Mouse (Mus musculus) embryonic facial prominence, embryonic 14.5 days (tissue): Measurements from ENCODE around the gene Pla2g6. TPM values are rescaled to one million over a fixed set of nuclear protein-coding genes. Genes with fewer than 3 reads are reported as not detected.

Experiments used
- ATAC-seq: fragments of 200-750 bp; cut with Nextera tagmentation; 2 replicates; pipeline ENCODE4 v1.8.0; 2017; ENCODE audit warnings: low read depth, moderate number of reproducible peaks, moderate TSS enrichment
- DNase-seq: peaks from one replicate; pipeline ENCODE4 v3.0.0-alpha.2; 2015; ENCODE audit warnings: low spot score
- H3K27ac ChIP-seq: fragments of 300-500 bp; sonication (generic); replicated peaks from 2 replicates; pipeline ENCODE4 v1.5.1; 2014; ENCODE audit warnings: low read depth, mild to moderate bottlenecking, low read length, moderate library complexity
- H3K27me3 ChIP-seq: fragments of 300-500 bp; sonication (generic); replicated peaks from 2 replicates; pipeline ENCODE4 v1.6.1; 2014; ENCODE audit warnings: low read length; ENCODE audit not compliant: control insufficient read depth, insufficient read depth
- H3K36me3 ChIP-seq: fragments of 300-500 bp; sonication (generic); 2 replicates; pipeline ENCODE4 v1.6.1; 2014; ENCODE audit warnings: low read length, mixed read lengths; ENCODE audit not compliant: control insufficient read depth, insufficient read depth
- H3K4me1 ChIP-seq: fragments of 300-500 bp; sonication (generic); 2 replicates; pipeline ENCODE4 v1.6.1; 2014; ENCODE audit warnings: antibody characterized with exemption, low read length; ENCODE audit not compliant: control insufficient read depth, insufficient read depth
- H3K4me2 ChIP-seq: fragments of 300-500 bp; sonication (generic); 2 replicates; pipeline ENCODE4 v1.6.1; 2014; ENCODE audit warnings: low read depth, mild to moderate bottlenecking, low read length, moderate library complexity, mixed read lengths
- H3K4me3 ChIP-seq: fragments of 300-500 bp; sonication (generic); 2 replicates; pipeline ENCODE4 v1.5.1; 2014; ENCODE audit warnings: low read depth, mild to moderate bottlenecking, low read length
- H3K9ac ChIP-seq: fragments of 300-500 bp; sonication (generic); 2 replicates; pipeline ENCODE4 v1.6.1; 2014; ENCODE audit warnings: low read depth, mild to moderate bottlenecking, low read length, moderate library complexity, mixed read lengths
- H3K9me3 ChIP-seq: fragments of 300-500 bp; sonication (generic); 2 replicates; pipeline ENCODE4 v1.6.1; 2016; ENCODE audit warnings: low read length; ENCODE audit not compliant: control insufficient read depth
- WGBS: fragments of 180-500 bp; shearing (Covaris S2); extraction: QIAGEN DNeasy Blood & Tissue Kit; methylation state at CpG from one replicate; pipeline ENCODE4 v1.1.7; 2014; 5-methylcytosine and 5-hydroxymethylcytosine counted together
- polyA plus RNA-seq: library from polyadenylated mRNA; unstranded; fragments of >200 nt; fragmentation: Nextera tagmentation; extraction: Ambion mirVana; gene quantifications from 2 replicates; pipeline ENCODE4 v1.2.1, GENCODE M21; 2014

The Pla2g6 gene
- polyA plus RNA-seq, 1 experiment from 2014 or later = 13.3 TPM

DNA sequence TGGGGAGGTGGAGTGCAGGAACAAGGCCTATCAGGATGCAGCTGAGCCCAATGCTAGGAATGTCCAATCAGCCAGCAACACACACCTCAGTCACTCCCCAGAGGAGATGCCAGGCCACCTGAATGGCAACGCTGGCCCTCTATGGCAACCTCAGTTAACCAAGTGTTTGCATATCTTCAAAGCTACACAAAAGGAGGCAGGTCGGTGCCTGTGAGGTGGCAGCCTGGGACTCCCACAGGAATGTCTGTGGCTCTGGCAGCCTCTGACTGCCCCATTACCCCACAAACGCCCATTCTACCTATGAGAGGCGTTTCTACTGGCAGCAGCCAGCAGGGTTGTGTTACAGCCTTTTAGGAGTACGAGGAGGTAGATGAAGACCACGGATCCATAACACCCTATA, 29.6 kb downstream of the Pla2g6 start:
- 83% methylated on average over 6 of the region's 6 CpGs for WGBS
- ATAC-seq = peak; percentile 44; the same call in 1 of the 2 replicates
- Histone ChIP-seq H3K27ac (no peak overlapping the region), H3K9ac (no peak overlapping the region), H3K27me3 (no peaks in the 10 kb centered on the region), H3K4me2 (no peak overlapping the region), H3K9me3 (no peaks in the 10 kb centered on the region), H3K4me3 (no peak overlapping the region), H3K4me1 (no peaks in the 10 kb centered on the region), H3K36me3 (0 out of 2 replicates have a peak, but pooled peaks cover 5% of the 10 kb centered on the region)
- DNase-seq = no peak

- 84% methylated on average over 9 of the region's 9 CpGs for WGBS
- no peaks in the 10 kb centered on the region for H3K4me1 ChIP-seq
- H3K27me3 ChIP-seq = no peaks in the 10 kb centered on the region
These were observed 35.4 kb downstream of the Pla2g6 start for GRCm38 (mm10) chr15:79292779-79293178.

GRCm38 (mm10) chr15:79290340-79290739, 37.9 kb downstream of the Pla2g6 start:
- H3K27ac ChIP-seq = no peak overlapping the region
- no peaks in the 10 kb centered on the region for H3K9me3 ChIP-seq
- no peak overlapping the region for H3K4me3 ChIP-seq
- ATAC-seq (no peak), DNase-seq (no peak)
- H3K27me3 ChIP-seq = no peaks in the 10 kb centered on the region
- no peaks in the 10 kb centered on the region for H3K4me1 ChIP-seq
- no peaks in the 10 kb centered on the region for H3K36me3 ChIP-seq
- H3K9ac ChIP-seq = no peak overlapping the region
- WGBS = 89% methylated on average over 3 of the region's 3 CpGs
- no peak overlapping the region for H3K4me2 ChIP-seq

More at GRCm38 (mm10) chr15:79292779-79293178, 35.4 kb downstream of the Pla2g6 start:
- no peak for DNase-seq
- Histone ChIP-seq H3K27ac (no peak overlapping the region), H3K9ac (no peak overlapping the region), H3K4me2 (no peak overlapping the region), H3K9me3 (no peaks in the 10 kb centered on the region), H3K4me3 (no peak overlapping the region), H3K36me3 (no peaks in the 10 kb centered on the region)
- ATAC-seq = no peak

DNA sequence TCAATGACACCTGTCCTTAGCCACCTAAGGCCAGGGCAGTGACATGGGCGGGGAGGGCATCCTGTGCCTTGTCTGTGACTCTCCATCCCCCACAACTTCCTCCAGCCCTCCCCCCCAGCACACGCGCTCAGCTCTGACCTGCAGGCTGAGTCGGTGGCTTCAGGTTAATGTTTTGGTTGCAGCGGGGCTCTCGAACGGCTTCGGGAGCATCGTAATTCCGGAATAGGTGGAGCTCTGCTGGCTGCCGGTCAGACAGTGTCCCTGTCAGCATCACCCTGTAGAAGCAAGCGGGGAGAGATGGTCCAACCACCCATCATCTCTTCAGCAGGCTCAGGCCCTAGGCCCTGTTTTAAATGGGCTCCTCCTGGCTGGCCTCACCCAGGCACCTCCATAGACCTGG, 38.7 kb downstream of the Pla2g6 start:
- ATAC-seq (no peak), DNase-seq (no peak)
- H3K9ac ChIP-seq = no peak overlapping the region
- H3K9me3 ChIP-seq = no peaks in the 10 kb centered on the region
- no peak overlapping the region for H3K27ac ChIP-seq
- no peaks in the 10 kb centered on the region for H3K27me3 ChIP-seq
- H3K4me3 ChIP-seq = no peak overlapping the region
- no peaks in the 10 kb centered on the region for H3K36me3 ChIP-seq
- no peak overlapping the region for H3K4me2 ChIP-seq
- 86% methylated on average over 12 of the region's 12 CpGs for WGBS
- H3K4me1 ChIP-seq = no peaks in the 10 kb centered on the region

- DNase-seq (no peak), ATAC-seq (no peak)
- Histone ChIP-seq H3K27me3 (no peaks in the 10 kb centered on the region), H3K4me2 (no peak overlapping the region), H3K9me3 (no peaks in the 10 kb centered on the region), H3K4me1 (no peaks in the 10 kb centered on the region), H3K27ac (no peak overlapping the region), H3K4me3 (no peak overlapping the region), H3K36me3 (no peaks in the 10 kb centered on the region), H3K9ac (no peak overlapping the region)
- 84% methylated on average over 3 of the region's 3 CpGs for WGBS
These were observed 39.8 kb downstream of the Pla2g6 start for GRCm38 (mm10) chr15:79288387-79288786.

GRCm38 (mm10) chr15:79287091-79287490, 41.1 kb downstream of the Pla2g6 start:
- no peaks in the 10 kb centered on the region for H3K27me3 ChIP-seq
- H3K9ac ChIP-seq = no peak overlapping the region
- no peak overlapping the region for H3K4me3 ChIP-seq
- no peaks in the 10 kb centered on the region for H3K4me1 ChIP-seq
- DNase-seq (no peak), ATAC-seq (no peak)
- no peak overlapping the region for H3K4me2 ChIP-seq
- no peak overlapping the region for H3K27ac ChIP-seq
- no peaks in the 10 kb centered on the region for H3K36me3 ChIP-seq
- no peaks in the 10 kb centered on the region for H3K9me3 ChIP-seq
- WGBS = 96% methylated on average over 7 of the region's 7 CpGs

GRCm38 (mm10) chr15:79286141-79286540, 42.0 kb downstream of the Pla2g6 start:
- no peaks in the 10 kb centered on the region for H3K4me1 ChIP-seq

DNA sequence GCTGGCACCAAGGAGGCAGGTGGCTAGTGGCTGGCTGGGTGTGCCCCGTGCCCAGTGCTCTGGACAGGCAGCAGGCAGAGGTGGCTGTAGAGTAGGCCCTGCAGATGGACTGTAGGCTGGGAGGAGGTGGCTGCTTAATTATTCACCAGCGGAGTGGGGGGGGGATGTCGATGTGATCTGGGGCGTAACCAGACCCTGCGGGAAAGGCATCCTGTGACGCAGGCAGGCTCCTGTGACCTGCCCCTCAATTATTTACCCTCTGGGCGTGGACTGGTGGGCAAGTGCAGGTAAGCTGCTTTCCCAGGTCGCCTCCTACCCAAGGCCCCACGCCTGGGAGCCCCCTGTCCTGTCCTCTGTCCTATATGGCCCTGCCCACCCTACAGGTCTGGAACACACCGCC, 42.8 kb downstream of the Pla2g6 start, which contains the start of gene Baiap2l2:
Baiap2l2 (minus strand) TSS at position 139 of the 400 bp plus-strand sequence.
- H3K9me3 ChIP-seq = no peaks in the 10 kb centered on the region
- DNase-seq = no peak
- no peaks in the 10 kb centered on the region for H3K36me3 ChIP-seq
- H3K27ac ChIP-seq = no peak within 1 kb of the TSS
- H3K4me2 ChIP-seq = no peak within 1 kb of the TSS
- no peak for ATAC-seq
- no peak within 1 kb of the TSS for H3K4me3 ChIP-seq
- H3K27me3 ChIP-seq = no peaks in the 10 kb centered on the region
- no peak within 1 kb of the TSS for H3K9ac ChIP-seq
- WGBS = 55% methylated on average over 9 of the region's 10 CpGs
- no peaks in the 10 kb centered on the region for H3K4me1 ChIP-seq

More at GRCm38 (mm10) chr15:79286141-79286540, 42.0 kb downstream of the Pla2g6 start:
- DNase-seq (no peak), ATAC-seq (no peak)
- Histone ChIP-seq H3K27me3 (no peaks in the 10 kb centered on the region), H3K4me3 (no peak overlapping the region), H3K4me2 (no peak overlapping the region), H3K27ac (no peak overlapping the region), H3K9ac (no peak overlapping the region), H3K9me3 (no peaks in the 10 kb centered on the region), H3K36me3 (no peaks in the 10 kb centered on the region)
- WGBS = 87% methylated on average over 7 of the region's 7 CpGs

- ATAC-seq (no peak), DNase-seq (no peak)
- H3K9me3 ChIP-seq = no peaks in the 10 kb centered on the region
- H3K4me1 ChIP-seq = no peaks in the 10 kb centered on the region
- no peak overlapping the region for H3K4me3 ChIP-seq
- WGBS = 73% methylated on average over 4 of the region's 4 CpGs
- H3K9ac ChIP-seq = no peak overlapping the region
- H3K27me3 ChIP-seq = no peaks in the 10 kb centered on the region
- H3K27ac ChIP-seq = no peak overlapping the region
- H3K36me3 ChIP-seq = no peaks in the 10 kb centered on the region
- no peak overlapping the region for H3K4me2 ChIP-seq
These were observed 44.8 kb downstream of the Pla2g6 start for GRCm38 (mm10) chr15:79283371-79283770.
